In genomic region chr4:86555035-86555707, GRCm38 (mm10) we compare ENCODE assay signal across 8 mouse cellular contexts. TPM values are rescaled to one million over a fixed set of nuclear protein-coding genes. Genes with fewer than 3 reads are reported as not detected.
A peak's percentile ranks its signal among the peaks of the same experiment; 100 is the strongest.
DNase-seq lines count a peak whose midpoint lies in the region; ATAC-seq and TF ChIP-seq lines count a peak whose summit lies in the region.

No protein-coding gene starts in this region.

- peak; percentile 51; the same call in 1 of the 2 replicates for TF ChIP-seq CTCF in cerebellum, adult 2 months (IDR thresholded peaks at IDR 0.05; ENCODE audit: borderline replicate concordance, insufficient read depth, low read depth, low read length)
- peak; percentile 47; the same call in 1 of the 2 replicates for TF ChIP-seq CTCF in lung, adult 2 months (IDR thresholded peaks at IDR 0.05; ENCODE audit: insufficient read depth, low read length)

- H3K36me3 ChIP-seq in forebrain, embryonic 12.5 days (replicated peaks), result no peaks in the 10 kb centered on the region

- TF ChIP-seq POLR2A in cerebellum, adult 2 months (IDR thresholded peaks at IDR 0.05; ENCODE audit: borderline replicate concordance, insufficient read depth, low read length), result no peak
- TF ChIP-seq POLR2A in lung, adult 2 months (IDR thresholded peaks at IDR 0.05; ENCODE audit: borderline replicate concordance, extremely low read depth, low read depth, low read length), result no peak

- H3K4me3 ChIP-seq in cerebellum, adult 2 months (replicated peaks; ENCODE audit: insufficient read depth, low read depth, low read length), result no peak overlapping the region
- H3K4me3 ChIP-seq in lung, adult 2 months (replicated peaks; ENCODE audit: extremely low read depth, low read depth, low read length), result no peak overlapping the region
- no peak overlapping the region for H3K4me3 ChIP-seq in forebrain, embryonic 12.5 days (replicated peaks)

- no peaks in the 10 kb centered on the region for H3K9me3 ChIP-seq in forebrain, embryonic 12.5 days

- no peaks in the 10 kb centered on the region for H3K27me3 ChIP-seq in cerebellum, adult 2 months (ENCODE audit: control insufficient read depth, insufficient read depth, low read length)
- H3K27me3 ChIP-seq in forebrain, embryonic 12.5 days, result no peaks in the 10 kb centered on the region

- WGBS in cerebellum, adult 2 months, result 22% methylated on average over 6 of the region's 6 CpGs
- WGBS in lung, adult 2 months, result 20% methylated on average over 6 of the region's 6 CpGs
- 24% methylated on average over 6 of the region's 6 CpGs for WGBS in forebrain, embryonic 12.5 days

- H3K27ac ChIP-seq in cerebellum, adult 2 months (ENCODE audit: insufficient read depth, low read length), result no peak overlapping the region
- H3K27ac ChIP-seq in forebrain, embryonic 12.5 days, result no peak overlapping the region

- H3K9ac ChIP-seq in forebrain, embryonic 12.5 days, result no peak overlapping the region

- H3K4me2 ChIP-seq in forebrain, embryonic 12.5 days, result no peak overlapping the region

- no peaks in the 10 kb centered on the region for H3K4me1 ChIP-seq in cerebellum, adult 2 months (ENCODE audit: control insufficient read depth, insufficient read depth, low read length)
- no peaks in the 10 kb centered on the region for H3K4me1 ChIP-seq in lung, adult 2 months (ENCODE audit: control insufficient read depth, insufficient read depth, low read length)
- no peaks in the 10 kb centered on the region for H3K4me1 ChIP-seq in forebrain, embryonic 12.5 days

- peak in 1 of 2 experiments; percentile 25 for DNase-seq in cerebellum, adult 2 months
- no peak for DNase-seq in cerebellum, postnatal 4 days (ENCODE audit: low spot score in 2 of 2)
- DNase-seq in lung, adult 2 months, result no peak
- DNase-seq in lung, adult 18-20 months, result no peak
- peak; percentile 42 for DNase-seq in lung, postnatal 36 days
- DNase-seq in ovary, postnatal 14 days (ENCODE audit: low spot score), result no peak
- no peak for DNase-seq in left cerebral cortex, adult 11 months (ENCODE audit: low spot score)

- peak; percentile 63; the same call in 1 of the 2 replicates for ATAC-seq in forebrain, embryonic 12.5 days (ENCODE audit: low FRiP score)

RNA-seq across cellular contexts. Expression of gene Saxo1, which starts 3.0 kb away (rescaled TPM):
- polyA plus RNA-seq in cerebellum, adult 2 months (2012; rRNA removed), result not detected in 2 replicates
- polyA plus RNA-seq in lung, adult 2 months (2012; rRNA removed), result not detected in 2 replicates
- polyA plus RNA-seq in forebrain, embryonic 12.5 days (2016; fragmentation: Nextera tagmentation; extraction: Ambion mirVana), result not detected in 2 replicates

RNA-seq across cellular contexts. Expression of gene Rraga, which starts 20.3 kb away (rescaled TPM):
- 150 and 151 TPM in 2 replicates for polyA plus RNA-seq in cerebellum, adult 2 months (2012; rRNA removed)
- 42.0 and 43.9 TPM in 2 replicates for polyA plus RNA-seq in lung, adult 2 months (2012; rRNA removed)
- 81.3 and 85.2 TPM in 2 replicates for polyA plus RNA-seq in forebrain, embryonic 12.5 days (2016; fragmentation: Nextera tagmentation; extraction: Ambion mirVana)

RNA-seq across cellular contexts. Expression of gene Haus6, which starts 56.7 kb away (rescaled TPM):
- 4.4 and 4.8 TPM in 2 replicates for polyA plus RNA-seq in cerebellum, adult 2 months (2012; rRNA removed)
- polyA plus RNA-seq in lung, adult 2 months (2012; rRNA removed), result 9.5 and 9.6 TPM in 2 replicates
- polyA plus RNA-seq in forebrain, embryonic 12.5 days (2016; fragmentation: Nextera tagmentation; extraction: Ambion mirVana), result 26.4 and 27.4 TPM in 2 replicates
